Mouse (Mus musculus) cerebellum, adult 2 months (tissue): ENCODE measurements at regions not wholly inside any gene's neighbourhood (a gene's known extent, or its start where the extent isn't known, plus 50 kb on each side); places are given as distances from the start of the nearest gene placed in this dataset.

Source experiments
- CTCF ChIP-seq: fragments of 200-500 bp; IDR thresholded peaks from 2 replicates; pipeline ENCODE4 v1.5.1; 2011; ENCODE audit warnings: low read depth, mild to moderate bottlenecking, control low read depth, low read length, moderate library complexity, borderline replicate concordance; ENCODE audit not compliant: insufficient read depth
- POLR2A ChIP-seq: fragments of 200-500 bp; IDR thresholded peaks from 2 replicates; pipeline ENCODE4 v1.6.1; 2011; ENCODE audit warnings: low read length, control low read depth, borderline replicate concordance; ENCODE audit not compliant: insufficient read depth

DNA sequence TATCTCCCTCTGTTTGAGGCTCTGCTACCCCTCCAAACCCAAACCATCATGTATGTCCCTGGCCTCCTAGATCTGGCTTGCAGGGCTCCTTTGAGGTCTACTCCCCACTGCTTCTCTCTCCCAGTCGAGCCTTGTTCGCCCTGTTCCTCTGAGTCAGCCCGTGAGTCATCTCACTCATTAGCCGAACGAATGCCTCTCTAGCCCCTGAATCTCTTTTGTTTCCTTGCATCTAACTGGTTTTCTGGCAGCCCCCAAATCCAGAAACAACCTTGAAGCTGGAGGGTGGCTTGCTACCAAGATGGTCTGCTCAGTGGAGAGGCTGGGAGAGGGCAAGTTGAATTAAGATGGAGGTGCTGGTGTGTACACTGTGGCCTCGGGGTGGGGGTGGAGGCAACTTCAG lies 66.3 kb upstream of the Mkln1 start:
- TF ChIP-seq CTCF = no peak
- TF ChIP-seq POLR2A = no peak
